Mouse (Mus musculus) hindbrain, embryonic 16.5 days (tissue): ENCODE data around the gene Cdc25b. TPM values are rescaled to one million over a fixed set of nuclear protein-coding genes. Genes with fewer than 3 reads are reported as not detected.

Experiments used
- ATAC-seq: fragments of 200-750 bp; cut with Nextera tagmentation; 2 replicates; pipeline ENCODE4 v1.8.0; 2017; ENCODE audit warnings: moderate TSS enrichment, moderate library complexity
- H3K27ac ChIP-seq: fragments of 300-500 bp; sonication (generic); 2 replicates; pipeline ENCODE4 v1.5.1; 2014; ENCODE audit warnings: low read depth, mild to moderate bottlenecking, control low read depth, low read length, moderate library complexity
- H3K27me3 ChIP-seq: fragments of 300-500 bp; sonication (generic); replicated peaks from 2 replicates; pipeline ENCODE4 v1.6.1; 2014; ENCODE audit warnings: low read length; ENCODE audit not compliant: control insufficient read depth, insufficient read depth
- H3K36me3 ChIP-seq: fragments of 300-500 bp; sonication (generic); 2 replicates; pipeline ENCODE4 v1.6.1; 2014; ENCODE audit warnings: mild to moderate bottlenecking, low read length, moderate library complexity, mixed read lengths; ENCODE audit not compliant: control insufficient read depth, insufficient read depth
- H3K4me1 ChIP-seq: fragments of 300-500 bp; sonication (generic); 2 replicates; pipeline ENCODE4 v1.6.1; 2014; ENCODE audit warnings: low read depth, low read length; ENCODE audit not compliant: control insufficient read depth, insufficient read depth
- H3K4me2 ChIP-seq: fragments of 300-500 bp; sonication (generic); 2 replicates; pipeline ENCODE4 v1.6.1; 2014; ENCODE audit warnings: mild to moderate bottlenecking, low read length, control low read depth, moderate library complexity
- H3K4me3 ChIP-seq: fragments of 300-500 bp; sonication (generic); 2 replicates; pipeline ENCODE4 v1.5.1; 2014; ENCODE audit warnings: mild to moderate bottlenecking, low read length, control low read depth, moderate library complexity
- H3K9ac ChIP-seq: fragments of 300-500 bp; sonication (generic); 2 replicates; pipeline ENCODE4 v1.6.1; 2014; ENCODE audit warnings: low read depth, mild to moderate bottlenecking, control low read depth, low read length, moderate library complexity
- H3K9me3 ChIP-seq: fragments of 300-500 bp; sonication (generic); 2 replicates; pipeline ENCODE4 v1.6.1; 2014; ENCODE audit warnings: mild to moderate bottlenecking, low read length, moderate library complexity; ENCODE audit not compliant: control insufficient read depth
- WGBS: fragments of 180-500 bp; shearing (Covaris S2); extraction: QIAGEN DNeasy Blood & Tissue Kit; methylation state at CpG from one replicate; pipeline ENCODE4 v1.1.7; 2014; 5-methylcytosine and 5-hydroxymethylcytosine counted together
- polyA plus RNA-seq: library from polyadenylated mRNA; unstranded; fragments of >200 nt; fragmentation: Nextera tagmentation; extraction: Ambion mirVana; gene quantifications from 2 replicates; pipeline ENCODE4 v1.2.1, GENCODE M21; 2015

The Cdc25b gene
- polyA plus RNA-seq, 1 experiment from 2014 or later, result 22.8 TPM

GRCm38 (mm10) chr2:131196606-131197316, 10.0 kb downstream of the Cdc25b start:
- Histone ChIP-seq H3K9ac (no peak overlapping the region), H3K4me1 (no peaks in the 10 kb centered on the region), H3K27ac (no peak overlapping the region), H3K27me3 (no peaks in the 10 kb centered on the region), H3K36me3 (peaks cover 10% of the 10 kb centered on the region; the same call in 1 of the 2 replicates), H3K4me3 (no peak overlapping the region), H3K9me3 (no peaks in the 10 kb centered on the region), H3K4me2 (no peak overlapping the region)
- no peak for ATAC-seq
- WGBS, result 94% methylated on average over 16 of the region's 16 CpGs

- 0 out of 2 replicates have a peak, but pooled peaks cover 2% of the 10 kb centered on the region for H3K36me3 ChIP-seq
- no peak overlapping the region for H3K9ac ChIP-seq
- H3K27ac ChIP-seq, result no peak overlapping the region
- H3K9me3 ChIP-seq, result no peaks in the 10 kb centered on the region
- H3K4me1 ChIP-seq, result peaks cover 3% of the 10 kb centered on the region; the same call in 1 of the 2 replicates
- no peak for ATAC-seq
- no peak overlapping the region for H3K4me2 ChIP-seq
- no peaks in the 10 kb centered on the region for H3K27me3 ChIP-seq
- WGBS, result 85% methylated on average over 2 of the region's 2 CpGs
- no peak overlapping the region for H3K4me3 ChIP-seq
Measured at GRCm38 (mm10) chr2:131200710-131201109, 14.0 kb downstream of the Cdc25b start.

DNA sequence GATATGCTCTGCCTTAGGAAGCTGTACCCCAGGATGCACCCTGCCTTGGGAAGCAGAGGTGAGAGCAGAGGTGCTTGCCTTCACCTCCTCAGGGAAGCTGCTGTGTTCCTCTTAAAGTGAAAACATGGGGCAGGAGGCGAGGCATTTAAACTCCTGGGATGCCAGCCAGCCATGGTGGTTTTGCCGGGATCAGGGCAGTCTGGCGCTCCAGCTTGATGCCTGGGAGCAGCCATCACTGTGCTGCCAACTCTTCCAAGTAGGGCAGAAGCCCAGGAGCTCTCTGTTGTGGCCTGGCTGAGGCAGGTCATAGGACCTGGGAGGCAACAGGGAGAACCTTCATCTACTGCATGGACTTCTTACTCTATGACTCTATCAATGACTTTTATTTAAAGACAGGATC, 14.5 kb downstream of the Cdc25b start:
- no peak overlapping the region for H3K4me3 ChIP-seq
- no peaks in the 10 kb centered on the region for H3K9me3 ChIP-seq
- H3K4me2 ChIP-seq, result no peak overlapping the region
- no peak for ATAC-seq
- H3K27ac ChIP-seq, result no peak overlapping the region
- 90% methylated on average over 3 of the region's 3 CpGs for WGBS
- H3K36me3 ChIP-seq, result 0 out of 2 replicates have a peak, but pooled peaks cover 2% of the 10 kb centered on the region
- no peak overlapping the region for H3K9ac ChIP-seq
- H3K27me3 ChIP-seq, result no peaks in the 10 kb centered on the region
- H3K4me1 ChIP-seq, result peaks cover 3% of the 10 kb centered on the region; the same call in 1 of the 2 replicates

DNA sequence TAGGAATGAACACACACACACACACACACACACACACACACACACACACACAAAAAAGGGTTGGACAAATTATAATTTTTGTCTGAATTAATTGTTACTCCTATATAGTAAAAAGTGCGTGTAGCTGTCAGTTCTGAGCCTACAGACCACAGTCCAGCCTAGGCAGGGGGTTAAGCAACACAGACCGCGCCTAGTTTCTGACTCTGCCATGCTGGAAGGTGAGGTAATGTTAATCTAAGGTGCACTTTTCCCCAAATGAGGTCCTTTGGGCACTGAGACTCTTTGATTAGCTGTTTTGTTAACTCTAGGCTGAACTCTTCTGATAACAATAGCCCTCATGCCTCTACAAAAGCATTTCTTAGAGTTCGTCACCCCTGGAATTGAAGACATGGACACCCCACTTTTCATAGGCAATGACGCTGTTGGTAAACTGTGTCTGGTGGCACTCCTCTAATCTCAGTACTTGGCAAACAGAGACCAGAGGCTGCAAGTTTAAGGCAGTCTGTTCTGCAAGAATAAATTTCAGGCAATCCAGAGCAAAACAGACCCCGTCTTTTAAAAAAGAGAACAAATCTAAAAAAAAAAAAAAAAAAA, 17.2 kb downstream of the Cdc25b start:
- Histone ChIP-seq H3K27ac (no peak overlapping the region), H3K9me3 (no peaks in the 10 kb centered on the region), H3K9ac (no peak overlapping the region), H3K4me1 (peaks cover 3% of the 10 kb centered on the region; the same call in 1 of the 2 replicates), H3K27me3 (no peaks in the 10 kb centered on the region), H3K36me3 (0 out of 2 replicates have a peak, but pooled peaks cover 2% of the 10 kb centered on the region), H3K4me3 (no peak overlapping the region), H3K4me2 (no peak overlapping the region)
- WGBS, result 89% methylated on average over 6 of the region's 6 CpGs
- ATAC-seq, result no peak

GRCm38 (mm10) chr2:131204410-131204981, 17.7 kb downstream of the Cdc25b start:
- Histone ChIP-seq H3K9me3 (no peaks in the 10 kb centered on the region), H3K4me2 (no peak overlapping the region), H3K4me3 (no peak overlapping the region), H3K36me3 (0 out of 2 replicates have a peak, but pooled peaks cover under 1% of the 10 kb centered on the region), H3K9ac (no peak overlapping the region), H3K4me1 (peaks cover 5% of the 10 kb centered on the region), H3K27ac (no peak overlapping the region), H3K27me3 (no peaks in the 10 kb centered on the region)
- ATAC-seq, result peak; percentile 37
- 52% methylated on average over 7 of the region's 7 CpGs for WGBS

DNA sequence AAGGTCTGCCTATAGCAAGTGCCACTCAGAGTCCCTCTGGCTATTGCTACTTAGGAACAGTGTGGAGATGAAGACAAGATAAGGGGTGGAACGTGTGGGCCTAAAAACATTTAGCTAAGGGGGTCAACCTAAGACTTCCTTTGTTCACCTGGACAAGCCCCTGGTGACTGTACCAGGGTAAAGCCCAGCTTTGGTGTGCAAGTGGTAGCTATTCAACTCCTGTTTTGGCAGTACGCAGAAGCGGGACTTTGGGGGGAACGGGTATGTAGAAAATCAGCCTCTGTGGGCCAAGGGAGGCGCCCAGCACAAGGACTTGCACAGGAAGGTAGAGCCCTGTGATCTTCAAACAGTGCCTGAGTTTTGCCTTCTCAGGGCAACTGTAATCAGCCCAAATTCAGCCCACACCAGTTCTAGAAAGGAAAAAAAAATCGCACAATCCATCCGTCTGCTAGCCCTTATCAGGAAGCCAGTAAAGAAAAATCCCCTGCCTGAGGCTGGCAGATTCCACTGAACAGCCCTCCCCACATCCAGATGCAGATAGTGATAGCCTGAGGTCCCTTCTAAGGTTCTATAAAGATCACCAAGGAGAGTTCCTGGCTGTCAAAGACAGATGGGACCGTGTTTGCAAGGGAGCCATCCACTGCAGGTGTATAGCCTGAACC, 18.9 kb downstream of the Cdc25b start:
- Histone ChIP-seq H3K9ac (no peak overlapping the region), H3K27me3 (no peaks in the 10 kb centered on the region), H3K4me1 (peaks cover 8% of the 10 kb centered on the region), H3K9me3 (no peaks in the 10 kb centered on the region), H3K4me2 (no peak overlapping the region), H3K27ac (no peak overlapping the region), H3K4me3 (no peak overlapping the region), H3K36me3 (no peaks in the 10 kb centered on the region)
- WGBS, result 90% methylated on average over 8 of the region's 8 CpGs
- no peak for ATAC-seq

DNA sequence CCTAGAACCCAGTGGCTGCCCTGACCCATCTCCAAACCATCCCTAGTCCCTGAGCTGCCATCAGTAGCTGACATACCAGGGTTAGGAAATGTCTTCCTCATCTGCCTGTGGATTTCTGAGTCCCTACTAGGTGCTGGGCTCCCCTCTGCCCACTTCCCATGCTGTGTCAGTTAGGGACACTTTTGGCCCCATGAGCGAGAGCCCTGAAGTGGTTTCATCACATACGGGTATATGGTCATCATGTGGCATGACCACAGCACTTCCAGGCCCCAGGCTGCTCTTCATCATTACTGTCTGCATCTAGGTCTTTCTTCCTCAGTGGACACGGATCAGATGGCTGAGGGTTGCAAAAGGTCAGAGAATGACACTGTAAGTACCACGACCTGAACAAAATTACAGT, 20.0 kb downstream of the Cdc25b start, which contains the start of gene Ap5s1:
Gene Ap5s1, plus strand, starts transcription at position 301 of the 400 bp plus-strand sequence.
- no peak within 1 kb of the TSS for H3K4me3 ChIP-seq
- no peaks in the 10 kb centered on the region for H3K9me3 ChIP-seq
- no peak within 1 kb of the TSS for H3K27ac ChIP-seq
- no peak within 1 kb of the TSS for H3K4me2 ChIP-seq
- no peaks in the 10 kb centered on the region for H3K27me3 ChIP-seq
- no peaks in the 10 kb centered on the region for H3K36me3 ChIP-seq
- peaks cover 13% of the 10 kb centered on the region for H3K4me1 ChIP-seq
- H3K9ac ChIP-seq, result no peak within 1 kb of the TSS
- WGBS, result 83% methylated on average over 4 of the region's 4 CpGs
- no peak for ATAC-seq

DNA sequence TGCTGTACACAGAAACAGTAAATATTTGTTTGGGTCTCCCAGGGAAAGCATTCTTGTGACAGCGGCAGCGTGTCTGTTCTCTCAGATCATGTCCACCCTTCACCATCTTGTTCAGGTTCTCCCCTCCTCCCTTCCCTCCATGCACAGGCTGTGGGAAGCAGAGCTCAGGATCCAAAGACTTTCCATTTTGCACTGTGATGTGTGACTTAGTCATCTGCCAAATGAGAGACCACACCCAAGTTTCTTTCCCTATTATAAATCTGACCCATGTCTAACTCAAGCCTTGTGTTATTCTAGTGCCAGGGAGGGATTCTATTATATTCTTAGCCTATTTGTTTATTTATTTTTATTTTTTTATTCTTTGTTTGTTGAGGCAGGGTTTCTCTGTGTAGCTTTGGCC, 21.6 kb downstream of the Cdc25b start:
- Histone ChIP-seq H3K4me2 (no peak overlapping the region), H3K4me3 (no peak overlapping the region), H3K27me3 (no peaks in the 10 kb centered on the region), H3K27ac (no peak overlapping the region), H3K36me3 (peaks cover 3% of the 10 kb centered on the region; the same call in 1 of the 2 replicates), H3K9ac (no peak overlapping the region), H3K4me1 (peaks cover 13% of the 10 kb centered on the region), H3K9me3 (no peaks in the 10 kb centered on the region)
- ATAC-seq, result no peak
- WGBS, result 92% methylated on average over 2 of the region's 2 CpGs
